Mouse (Mus musculus): ENCODE data around the gene Tfap2a.

The Tfap2a gene

GRCm38 (mm10) chr13:40711661-40712525 is 26.3 kb downstream of the Tfap2a start:
- DNase-seq, result no peak

GRCm38 (mm10) chr13:40710062-40710342 is 28.2 kb downstream of the Tfap2a start:
- no peak for DNase-seq

- DNase-seq, result no peak
Observed at GRCm38 (mm10) chr13:40709321-40710061, 28.7 kb downstream of the Tfap2a start.

- DNase-seq, result no peak
Observed at GRCm38 (mm10) chr13:40708913-40709312, 29.3 kb downstream of the Tfap2a start.

- no peak for DNase-seq
Observed at GRCm38 (mm10) chr13:40708271-40708670, 29.9 kb downstream of the Tfap2a start.

- DNase-seq, result no peak
Observed at GRCm38 (mm10) chr13:40707646-40708045, 30.5 kb downstream of the Tfap2a start.

GRCm38 (mm10) chr13:40706612-40707011 is 31.6 kb downstream of the Tfap2a start:
- DNase-seq, result no peak

- DNase-seq, result no peak
Observed at GRCm38 (mm10) chr13:40705821-40706425, 32.3 kb downstream of the Tfap2a start.

- DNase-seq, result no peak
Observed at GRCm38 (mm10) chr13:40704864-40705455, 33.2 kb downstream of the Tfap2a start.

GRCm38 (mm10) chr13:40703982-40704501 is 34.1 kb downstream of the Tfap2a start:
- no peak for DNase-seq

GRCm38 (mm10) chr13:40703123-40703797 is 34.9 kb downstream of the Tfap2a start:
- no peak for DNase-seq

- DNase-seq, result no peak
Observed at GRCm38 (mm10) chr13:40702361-40703122, 35.6 kb downstream of the Tfap2a start.

GRCm38 (mm10) chr13:40701691-40702090 is 36.5 kb downstream of the Tfap2a start:
- no peak for DNase-seq

- DNase-seq, result no peak
Observed at GRCm38 (mm10) chr13:40685790-40686189, 52.4 kb downstream of the Tfap2a start.

GRCm38 (mm10) chr13:40676730-40677129 is 61.4 kb downstream of the Tfap2a start:
- no peak for DNase-seq

Measured in layer of hippocampus, adult 9-11 months (tissue).